Comparison of ENCODE assay signal across 8 mouse cellular contexts in genomic region chr11:100396886-100397599, GRCm38 (mm10). TPM values are rescaled to one million over a fixed set of nuclear protein-coding genes. Genes with fewer than 3 reads are reported as not detected.
DNase-seq lines count a peak whose midpoint lies in the region; ATAC-seq lines count a peak whose summit lies in the region.

No protein-coding gene starts in this region.

- H3K4me1 ChIP-seq in erythroblast, embryonic 14.5 days (ENCODE audit: control insufficient read depth): peaks cover 19% of the 10 kb centered on the region
- peaks cover 58% of the 10 kb centered on the region for H3K4me1 ChIP-seq in lung, embryonic 16.5 days (replicated peaks; ENCODE audit: control insufficient read depth, insufficient read depth, low read length)

- ATAC-seq in erythroblast, adult 5-6 weeks (replicated peaks; ENCODE audit: low FRiP score, poor library complexity, severe bottlenecking): no peak
- no peak for ATAC-seq in lung, embryonic 16.5 days (ENCODE audit: low read depth)

- peak overlapping the region; percentile 88 for H3K9ac ChIP-seq in lung, embryonic 16.5 days (ENCODE audit: low read length)

- H3K36me3 ChIP-seq in erythroblast, embryonic 14.5 days (ENCODE audit: control insufficient read depth): no peaks in the 10 kb centered on the region
- no peaks in the 10 kb centered on the region for H3K36me3 ChIP-seq in lung, embryonic 16.5 days (ENCODE audit: control insufficient read depth, insufficient read depth, low read length)
- H3K36me3 ChIP-seq in splenic B cell, adult 2 months (ENCODE audit: control insufficient read depth, insufficient read depth, low read length, poor library complexity, severe bottlenecking): no peaks in the 10 kb centered on the region

- H3K27me3 ChIP-seq in erythroblast, embryonic 14.5 days (ENCODE audit: control insufficient read depth): peaks cover 48% of the 10 kb centered on the region
- no peaks in the 10 kb centered on the region for H3K27me3 ChIP-seq in lung, embryonic 16.5 days (ENCODE audit: control insufficient read depth, insufficient read depth, low read depth, low read length)
- H3K27me3 ChIP-seq in splenic B cell, adult 2 months (ENCODE audit: control insufficient read depth, insufficient read depth, low read length, poor library complexity, severe bottlenecking): no peaks in the 10 kb centered on the region; the same call in 1 of the 2 replicates

- H3K4me2 ChIP-seq in lung, embryonic 16.5 days (ENCODE audit: low read depth, low read length): peak overlapping the region; percentile 59

- H3K9me3 ChIP-seq in erythroblast, embryonic 14.5 days (ENCODE audit: control insufficient read depth, low read length): no peaks in the 10 kb centered on the region
- H3K9me3 ChIP-seq in lung, embryonic 16.5 days (ENCODE audit: control insufficient read depth, low read length): no peaks in the 10 kb centered on the region

- H3K27ac ChIP-seq in lung, embryonic 16.5 days (ENCODE audit: low read length): peak overlapping the region; percentile 93

- peak overlapping the region; percentile 57 for H3K4me3 ChIP-seq in erythroblast, embryonic 14.5 days (replicated peaks)
- peak overlapping the region; percentile 86 for H3K4me3 ChIP-seq in lung, embryonic 16.5 days (ENCODE audit: low read length)

- whole genome bisulfite sequencing in lung, embryonic 16.5 days: 1% methylated on average over 42 of the region's 42 CpGs

- DNase-seq in cerebellum, adult 18-20 months: peak; percentile 77 to 78
- DNase-seq in heart, adult 18-20 months: peak; percentile 70 to 75
- DNase-seq in kidney, adult 8-10 months: peak; percentile 71 to 73
- peak; percentile 60 for DNase-seq in splenic B cell, adult 2 months (ENCODE audit: low read depth, low spot score)
- no peak for DNase-seq in adrenal gland, adult 2 months

RNA-seq across cellular contexts. Expression of gene Jup, which starts 0.5 kb away (rescaled TPM):
- polyA plus RNA-seq in erythroblast, embryonic 14.5 days (2012): 0.29 and 0.56 TPM in 2 replicates
- total RNA-seq in erythroblast, adult 5-6 weeks (2015; ENCODE audit: low replicate concordance): 1.5 and 2.3 TPM in 2 replicates
- total RNA-seq in erythroblast, adult 5-6 weeks (2017; ENCODE audit: low replicate concordance): 0.28 and 1.8 TPM in 2 replicates
- 100 to 1,000 TPM; 208 to 239 TPM for total RNA-seq in heart, adult 18-20 months (2021)
- polyA plus RNA-seq in lung, embryonic 16.5 days (2015; fragmentation: Nextera tagmentation; extraction: Ambion mirVana): 165 and 167 TPM in 2 replicates
- 10 to 100 TPM; 67.0 to 94.3 TPM for total RNA-seq in adrenal gland, adult 2 months (2021)
- 275 and 284 TPM in 2 replicates for polyA plus RNA-seq in adrenal gland, adult 2 months (2012; rRNA removed)

RNA-seq across cellular contexts. Expression of gene P3h4, which starts 17.6 kb away (rescaled TPM):
- polyA plus RNA-seq in erythroblast, embryonic 14.5 days (2012): not detected in 2 replicates
- total RNA-seq in erythroblast, adult 5-6 weeks (2015; ENCODE audit: low replicate concordance): not detected in 2 replicates
- total RNA-seq in erythroblast, adult 5-6 weeks (2017; ENCODE audit: low replicate concordance): not detected in 2 replicates
- total RNA-seq in heart, adult 18-20 months (2021): 10 to 100 TPM; 13.2 to 15.2 TPM
- polyA plus RNA-seq in lung, embryonic 16.5 days (2015; fragmentation: Nextera tagmentation; extraction: Ambion mirVana): 68.3 and 68.8 TPM in 2 replicates
- total RNA-seq in adrenal gland, adult 2 months (2021): 10 to 100 TPM; 20.3 to 40.8 TPM
- 76.3 and 107 TPM in 2 replicates for polyA plus RNA-seq in adrenal gland, adult 2 months (2012; rRNA removed)

RNA-seq across cellular contexts. Expression of gene Fkbp10, which starts 18.5 kb away (rescaled TPM):
- 0.05 and 0.07 TPM in 2 replicates for polyA plus RNA-seq in erythroblast, embryonic 14.5 days (2012)
- not detected in 2 replicates for total RNA-seq in erythroblast, adult 5-6 weeks (2015; ENCODE audit: low replicate concordance)
- not detected in 2 replicates for total RNA-seq in erythroblast, adult 5-6 weeks (2017; ENCODE audit: low replicate concordance)
- total RNA-seq in heart, adult 18-20 months (2021): 1 to 10 TPM; 7.2 to 7.4 TPM
- 148 and 152 TPM in 2 replicates for polyA plus RNA-seq in lung, embryonic 16.5 days (2015; fragmentation: Nextera tagmentation; extraction: Ambion mirVana)
- 10 to 100 TPM; 12.5 to 25.8 TPM for total RNA-seq in adrenal gland, adult 2 months (2021)
- polyA plus RNA-seq in adrenal gland, adult 2 months (2012; rRNA removed): 42.1 and 57.5 TPM in 2 replicates

RNA-seq across cellular contexts. Expression of gene Hap1, which starts 41.1 kb away (rescaled TPM):
- polyA plus RNA-seq in erythroblast, embryonic 14.5 days (2012): 0.03 TPM in 1 of 2 replicates, not detected in the other
- total RNA-seq in erythroblast, adult 5-6 weeks (2015; ENCODE audit: low replicate concordance): not detected in 2 replicates
- not detected in 2 replicates for total RNA-seq in erythroblast, adult 5-6 weeks (2017; ENCODE audit: low replicate concordance)
- 1 to 10 TPM; 1.8 to 1.9 TPM for total RNA-seq in heart, adult 18-20 months (2021)
- 19.2 and 19.7 TPM in 2 replicates for polyA plus RNA-seq in lung, embryonic 16.5 days (2015; fragmentation: Nextera tagmentation; extraction: Ambion mirVana)
- 10 to 100 TPM; 34.6 to 62.1 TPM for total RNA-seq in adrenal gland, adult 2 months (2021)
- 28.5 and 32.8 TPM in 2 replicates for polyA plus RNA-seq in adrenal gland, adult 2 months (2012; rRNA removed)

RNA-seq across cellular contexts. Expression of gene Nt5c3b, which starts 44.6 kb away (rescaled TPM):
- polyA plus RNA-seq in erythroblast, embryonic 14.5 days (2012): 1.4 and 1.9 TPM in 2 replicates
- total RNA-seq in erythroblast, adult 5-6 weeks (2015; ENCODE audit: low replicate concordance): 2.1 and 10.0 TPM in 2 replicates
- 1.7 and 6.3 TPM in 2 replicates for total RNA-seq in erythroblast, adult 5-6 weeks (2017; ENCODE audit: low replicate concordance)
- total RNA-seq in heart, adult 18-20 months (2021): 10 to 100 TPM; 17.9 to 24.7 TPM
- 126 and 129 TPM in 2 replicates for polyA plus RNA-seq in lung, embryonic 16.5 days (2015; fragmentation: Nextera tagmentation; extraction: Ambion mirVana)
- 10 to 100 TPM; 54.3 to 58.7 TPM for total RNA-seq in adrenal gland, adult 2 months (2021)
- polyA plus RNA-seq in adrenal gland, adult 2 months (2012; rRNA removed): 43.0 and 46.0 TPM in 2 replicates

Comparison
In these comparisons a context has a peak if more than half of its experiments do, and no peak if none do; other contexts are left out.
1. RNA of gene Jup, which starts 0.5 kb away (total RNA-seq): 208 to 239 TPM in heart, adult 18-20 months and 67.0 to 94.3 TPM in adrenal gland, adult 2 months; 0.28 to 2.3 TPM in erythroblast, adult 5-6 weeks; every median in the first group is over 10 times any median in the second.
2. RNA of gene P3h4, which starts 17.6 kb away (total RNA-seq): 20.3 to 40.8 TPM in adrenal gland, adult 2 months and 13.2 to 15.2 TPM in heart, adult 18-20 months; not detected in erythroblast, adult 5-6 weeks; every median in the first group is over 10 times any median in the second.
3. RNA of gene Fkbp10, which starts 18.5 kb away (total RNA-seq): 12.5 to 25.8 TPM in adrenal gland, adult 2 months and 7.2 to 7.4 TPM in heart, adult 18-20 months; not detected in erythroblast, adult 5-6 weeks; every median in the first group is over 4 times any median in the second.